Mouse (Mus musculus): ENCODE data around the gene Fkbp6. TPM values are rescaled to one million over a fixed set of nuclear protein-coding genes. Genes with fewer than 3 reads are reported as not detected.

Fkbp6 gene
- 0.23 and 0.50 TPM in 2 replicates for polyA plus RNA-seq (2015; fragmentation: Nextera tagmentation; extraction: Ambion mirVana)

DNA sequence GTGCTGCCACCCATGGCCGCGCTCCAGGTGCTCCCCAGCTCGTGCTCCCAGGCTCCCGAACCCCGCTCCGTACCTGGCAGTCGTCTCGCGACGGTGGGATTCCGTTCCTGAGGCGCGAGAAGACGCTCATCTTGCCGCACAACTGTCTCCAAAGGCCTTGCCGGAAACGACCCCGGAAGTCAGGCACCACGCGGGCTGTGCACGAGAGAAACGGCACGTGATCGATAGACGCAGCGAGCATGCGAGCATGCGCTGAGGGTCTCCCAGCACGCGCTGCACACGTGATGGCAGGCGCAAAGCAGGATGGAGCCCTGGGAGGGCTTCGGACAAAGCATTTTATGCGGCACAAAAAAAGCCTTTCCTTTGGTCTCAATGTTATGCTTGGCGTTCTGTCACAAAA, at the start of gene Fkbp6:
Gene Fkbp6 (minus strand): TSS at position 183 of the 400 bp plus-strand sequence.
- peaks cover 9% of the 10 kb centered on the region for H3K27me3 ChIP-seq (ENCODE audit: insufficient read depth, low read length)

DNA sequence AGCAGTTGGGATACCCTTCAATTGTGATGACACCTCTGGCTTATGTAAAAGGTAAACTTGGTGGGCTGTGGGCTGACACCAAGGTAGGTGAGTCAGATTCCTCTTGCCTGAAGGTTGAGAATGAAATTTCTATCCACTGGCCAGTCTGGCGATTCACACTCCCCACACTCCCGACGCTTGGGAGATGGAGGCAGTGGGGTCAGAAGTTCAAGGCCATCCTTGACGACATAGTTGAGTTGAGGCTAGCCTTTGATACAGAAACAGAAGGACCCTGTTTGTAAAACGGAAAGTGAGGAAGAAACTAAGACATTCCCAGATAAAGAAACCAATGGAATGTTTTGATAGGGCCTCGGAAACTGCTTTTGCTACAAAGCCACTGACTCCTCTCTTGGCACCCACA, 49.5 kb upstream of the Fkbp6 start:
- WGBS, result 51% methylated on average over 6 of the region's 6 CpGs
- Histone ChIP-seq H3K27ac (ENCODE audit: low read length) (no peak overlapping the region), H3K36me3 (ENCODE audit: insufficient read depth, low read length) (no peaks in the 10 kb centered on the region), H3K4me1 (ENCODE audit: insufficient read depth, low read length) (peaks cover 5% of the 10 kb centered on the region; the same call in 1 of the 2 replicates), H3K9me3 (ENCODE audit: low read length) (no peaks in the 10 kb centered on the region), H3K27me3 (ENCODE audit: insufficient read depth, low read length) (no peaks in the 10 kb centered on the region), H3K9ac (replicated peaks; ENCODE audit: low read length) (no peak overlapping the region), H3K4me2 (replicated peaks; ENCODE audit: low read depth, low read length) (no peak overlapping the region), H3K4me3 (ENCODE audit: low read length) (no peak overlapping the region)
- ATAC-seq (ENCODE audit: low FRiP score, low TSS enrichment), result no peak

More for the DNA sequence above, at the start of gene Fkbp6:
- Histone ChIP-seq H3K4me2 (replicated peaks; ENCODE audit: low read depth, low read length) (no peak within 1 kb of the TSS), H3K4me3 (ENCODE audit: low read length) (no peak within 1 kb of the TSS), H3K9me3 (ENCODE audit: low read length) (0 out of 2 replicates have a peak, but pooled peaks cover 7% of the 10 kb centered on the region), H3K27ac (ENCODE audit: low read length) (no peak within 1 kb of the TSS), H3K9ac (replicated peaks; ENCODE audit: low read length) (no peak within 1 kb of the TSS), H3K36me3 (ENCODE audit: insufficient read depth, low read length) (no peaks in the 10 kb centered on the region), H3K4me1 (ENCODE audit: insufficient read depth, low read length) (no peaks in the 10 kb centered on the region)
- WGBS, result 91% methylated on average over 35 of the region's 35 CpGs
- ATAC-seq (ENCODE audit: low FRiP score, low TSS enrichment), result no peak

DNA sequence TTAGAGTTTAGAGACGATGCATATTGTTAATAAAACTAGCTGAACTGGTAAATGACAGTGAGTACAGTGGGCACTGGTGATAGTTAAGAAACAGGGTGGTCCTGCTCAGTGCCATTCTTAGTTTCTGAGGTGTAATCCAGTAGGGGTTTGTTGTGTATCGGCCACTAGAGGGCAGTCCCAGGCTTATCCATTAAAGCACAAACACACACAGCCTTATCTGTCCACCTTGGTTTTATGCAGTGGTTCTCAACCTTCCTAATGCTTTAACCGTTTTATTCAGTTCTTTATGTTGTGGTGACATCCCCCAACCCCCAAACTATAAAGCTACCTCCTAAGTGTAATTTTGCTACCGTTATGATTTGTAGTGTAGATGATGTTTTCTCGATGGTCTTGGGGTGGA, 46.0 kb upstream of the Fkbp6 start:
- no peak overlapping the region for H3K27ac ChIP-seq (ENCODE audit: low read length)
- H3K9me3 ChIP-seq (ENCODE audit: low read length), result no peaks in the 10 kb centered on the region
- 46% methylated on average over 5 of the region's 5 CpGs for WGBS
- peaks cover 14% of the 10 kb centered on the region for H3K4me1 ChIP-seq (ENCODE audit: insufficient read depth, low read length)
- H3K4me3 ChIP-seq (ENCODE audit: low read length), result no peak overlapping the region
- ATAC-seq (ENCODE audit: low FRiP score, low TSS enrichment), result no peak
- H3K27me3 ChIP-seq (ENCODE audit: insufficient read depth, low read length), result no peaks in the 10 kb centered on the region
- H3K4me2 ChIP-seq (replicated peaks; ENCODE audit: low read depth, low read length), result no peak overlapping the region
- H3K36me3 ChIP-seq (ENCODE audit: insufficient read depth, low read length), result peaks cover 15% of the 10 kb centered on the region
- no peak overlapping the region for H3K9ac ChIP-seq (replicated peaks; ENCODE audit: low read length)

DNA sequence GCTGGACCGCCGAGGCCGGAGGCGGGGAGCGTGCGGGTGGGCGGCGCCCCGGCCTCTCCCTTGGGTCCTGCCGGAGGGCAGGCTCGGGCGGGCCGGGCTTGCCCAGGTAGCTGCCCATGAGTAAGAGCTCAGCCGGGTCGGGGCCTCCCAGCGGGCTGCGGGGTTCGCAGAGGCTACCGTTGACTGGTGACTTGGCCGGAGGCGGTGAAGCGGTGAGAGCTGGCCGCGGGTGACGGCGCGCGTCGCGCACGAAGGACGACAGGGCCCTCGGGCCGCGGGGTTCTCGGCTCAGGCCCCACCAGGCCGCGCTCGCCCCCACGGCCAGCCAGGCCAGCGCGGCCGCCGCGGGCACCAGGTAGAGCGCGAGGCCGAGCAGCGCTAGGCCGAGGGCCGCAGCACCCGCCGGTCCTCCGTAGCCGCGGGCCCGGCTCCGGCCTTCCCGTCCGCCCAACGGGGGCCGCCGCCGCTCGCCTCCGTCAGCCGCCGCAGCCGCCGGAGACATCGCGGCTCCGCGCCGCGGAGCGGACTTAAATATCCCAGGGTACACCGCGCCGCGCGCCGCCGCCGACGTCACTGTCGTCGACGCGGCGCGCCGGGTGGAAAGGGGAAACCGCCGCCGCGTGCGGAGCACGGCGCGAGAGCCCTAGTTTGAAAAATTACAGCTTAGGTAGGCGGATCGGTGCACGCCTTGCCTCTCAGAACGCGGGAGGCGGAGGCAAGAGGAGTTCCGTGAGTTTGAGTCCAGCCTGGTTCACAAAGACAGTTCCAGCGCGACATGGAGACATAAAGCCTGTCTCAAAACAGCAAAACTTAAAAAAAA, 44.4 kb upstream of the Fkbp6 start, which contains the start of gene Pom121:
Gene Pom121 (minus strand): TSS at position 543 of the 820 bp plus-strand sequence.
- Histone ChIP-seq H3K36me3 (ENCODE audit: insufficient read depth, low read length) (peaks cover 29% of the 10 kb centered on the region), H3K9me3 (ENCODE audit: low read length) (no peaks in the 10 kb centered on the region), H3K27me3 (ENCODE audit: insufficient read depth, low read length) (no peaks in the 10 kb centered on the region), H3K4me1 (ENCODE audit: insufficient read depth, low read length) (peaks cover 14% of the 10 kb centered on the region), H3K4me2 (replicated peaks; ENCODE audit: low read depth, low read length) (peak within 1 kb of the TSS; percentile 66), H3K27ac (ENCODE audit: low read length) (peak within 1 kb of the TSS; percentile 87), H3K4me3 (ENCODE audit: low read length) (peak within 1 kb of the TSS; percentile 96), H3K9ac (replicated peaks; ENCODE audit: low read length) (peak within 1 kb of the TSS; percentile 98)
- WGBS, result under 1% methylated on average over 90 of the region's 110 CpGs
- peak; percentile 84 for ATAC-seq (ENCODE audit: low FRiP score, low TSS enrichment)

DNA sequence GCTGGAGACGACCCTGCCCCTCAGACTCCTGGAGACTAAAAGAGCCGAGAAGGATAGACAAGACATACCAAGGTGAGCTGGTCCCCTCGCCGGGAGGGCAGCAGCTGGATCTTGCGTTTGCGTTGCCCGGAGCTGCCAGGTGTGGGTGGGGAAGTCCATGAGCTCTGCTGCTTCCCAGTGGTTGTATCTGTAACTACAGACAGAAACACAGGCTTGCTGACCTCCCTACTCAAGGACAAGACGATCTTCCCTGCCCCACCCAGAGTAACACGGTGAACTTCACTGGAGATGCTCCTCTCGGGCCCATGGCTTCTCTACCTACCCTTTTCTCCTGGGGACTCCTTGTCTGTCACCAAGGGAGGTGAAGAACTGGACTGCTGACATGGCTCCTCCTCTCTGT, 33.9 kb upstream of the Fkbp6 start:
- H3K9me3 ChIP-seq (ENCODE audit: low read length), result no peaks in the 10 kb centered on the region
- H3K27me3 ChIP-seq (ENCODE audit: insufficient read depth, low read length), result no peaks in the 10 kb centered on the region
- no peak overlapping the region for H3K4me3 ChIP-seq (ENCODE audit: low read length)
- H3K9ac ChIP-seq (replicated peaks; ENCODE audit: low read length), result no peak overlapping the region
- no peak overlapping the region for H3K4me2 ChIP-seq (replicated peaks; ENCODE audit: low read depth, low read length)
- no peaks in the 10 kb centered on the region for H3K4me1 ChIP-seq (ENCODE audit: insufficient read depth, low read length)
- ATAC-seq (ENCODE audit: low FRiP score, low TSS enrichment), result no peak
- H3K36me3 ChIP-seq (ENCODE audit: insufficient read depth, low read length), result peaks cover 90% of the 10 kb centered on the region
- H3K27ac ChIP-seq (ENCODE audit: low read length), result no peak overlapping the region
- 87% methylated on average over 10 of the region's 10 CpGs for WGBS

DNA sequence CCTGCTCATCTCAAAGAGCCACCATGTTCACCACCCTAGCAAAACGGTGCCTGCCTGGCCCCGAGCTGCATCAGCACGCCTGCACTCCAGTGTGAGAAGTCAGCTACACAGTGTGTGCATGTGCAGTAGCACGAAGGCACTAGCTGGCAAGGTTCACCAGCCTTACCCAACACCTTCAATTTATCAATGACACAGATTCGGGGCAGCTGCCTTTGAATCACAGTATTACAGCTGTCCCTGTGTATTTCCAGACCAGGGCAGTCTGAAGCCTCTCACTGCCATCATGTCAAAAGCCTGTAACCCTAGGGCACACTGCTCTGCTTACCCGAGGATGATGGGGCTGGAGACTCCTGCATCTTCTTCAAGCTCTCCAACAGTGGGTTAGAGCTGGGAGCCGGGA, 32.9 kb upstream of the Fkbp6 start:
- peaks cover 90% of the 10 kb centered on the region for H3K36me3 ChIP-seq (ENCODE audit: insufficient read depth, low read length)
- H3K4me2 ChIP-seq (replicated peaks; ENCODE audit: low read depth, low read length), result no peak overlapping the region
- no peaks in the 10 kb centered on the region for H3K4me1 ChIP-seq (ENCODE audit: insufficient read depth, low read length)
- no peak overlapping the region for H3K27ac ChIP-seq (ENCODE audit: low read length)
- no peaks in the 10 kb centered on the region for H3K27me3 ChIP-seq (ENCODE audit: insufficient read depth, low read length)
- no peaks in the 10 kb centered on the region for H3K9me3 ChIP-seq (ENCODE audit: low read length)
- ATAC-seq (ENCODE audit: low FRiP score, low TSS enrichment), result no peak
- no peak overlapping the region for H3K9ac ChIP-seq (replicated peaks; ENCODE audit: low read length)
- H3K4me3 ChIP-seq (ENCODE audit: low read length), result no peak overlapping the region
- 92% methylated on average over 7 of the region's 7 CpGs for WGBS

DNA sequence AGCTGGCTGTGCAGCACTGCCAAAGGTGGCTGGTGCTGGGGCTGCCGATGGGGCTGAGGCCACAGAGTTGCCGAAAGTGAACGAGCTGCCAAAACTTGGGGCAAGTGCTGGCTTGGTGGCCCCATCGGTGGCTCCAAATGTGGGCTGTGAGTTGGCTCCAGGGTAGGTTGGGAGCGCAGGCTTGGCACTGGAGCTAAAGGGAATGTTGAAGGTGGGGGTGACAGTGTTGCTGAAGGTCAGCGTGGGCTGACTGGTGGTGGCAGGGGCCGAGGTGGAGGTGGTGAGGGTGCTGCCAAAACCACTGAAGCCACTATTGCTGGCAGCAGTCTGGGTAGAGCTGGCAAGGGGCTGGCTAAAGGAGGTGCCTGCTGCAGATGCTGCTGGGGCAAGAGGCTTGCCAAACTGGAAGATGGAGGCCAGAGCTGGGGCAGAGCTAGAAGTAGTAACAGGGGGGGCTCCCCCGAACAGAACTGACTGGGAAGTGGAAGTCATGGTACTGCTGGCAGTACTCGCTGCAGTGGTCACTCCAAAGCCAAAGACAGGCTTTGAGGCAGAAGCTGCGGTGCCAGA, 31.6 kb upstream of the Fkbp6 start:
- 97% methylated on average over 10 of the region's 10 CpGs for WGBS
- ATAC-seq (ENCODE audit: low FRiP score, low TSS enrichment), result no peak

DNA sequence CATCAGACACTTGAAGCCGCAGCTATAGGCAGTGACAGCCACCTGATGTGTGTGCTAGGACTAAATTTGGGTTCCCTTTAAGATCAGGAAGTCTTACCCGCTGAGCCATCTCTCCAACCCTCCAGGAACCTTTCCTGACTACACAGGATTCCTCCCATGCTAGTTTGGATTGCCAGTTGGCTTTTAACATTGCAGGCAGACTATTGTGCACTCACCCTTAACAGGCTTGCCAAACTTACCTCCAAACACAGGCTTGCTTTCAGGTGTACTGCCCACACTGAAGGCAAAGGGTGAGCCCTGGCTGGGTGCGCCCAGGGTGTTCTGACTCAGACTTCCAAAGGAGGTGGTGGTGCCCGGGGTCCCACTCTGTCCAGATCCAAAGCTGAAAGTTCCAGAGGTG, 30.8 kb upstream of the Fkbp6 start:
- peaks cover 95% of the 10 kb centered on the region for H3K36me3 ChIP-seq (ENCODE audit: insufficient read depth, low read length)
- H3K9me3 ChIP-seq (ENCODE audit: low read length), result no peaks in the 10 kb centered on the region
- H3K4me2 ChIP-seq (replicated peaks; ENCODE audit: low read depth, low read length), result no peak overlapping the region
- no peaks in the 10 kb centered on the region for H3K4me1 ChIP-seq (ENCODE audit: insufficient read depth, low read length)
- no peak overlapping the region for H3K4me3 ChIP-seq (ENCODE audit: low read length)
- H3K9ac ChIP-seq (replicated peaks; ENCODE audit: low read length), result no peak overlapping the region
- H3K27me3 ChIP-seq (ENCODE audit: insufficient read depth, low read length), result no peaks in the 10 kb centered on the region
- H3K27ac ChIP-seq (ENCODE audit: low read length), result no peak overlapping the region
- 86% methylated on average over 4 of the region's 4 CpGs for WGBS
- ATAC-seq (ENCODE audit: low FRiP score, low TSS enrichment), result no peak

More for the DNA sequence above, 31.6 kb upstream of the Fkbp6 start:
- H3K4me3 ChIP-seq (ENCODE audit: low read length), result no peak overlapping the region
- no peak overlapping the region for H3K4me2 ChIP-seq (replicated peaks; ENCODE audit: low read depth, low read length)
- H3K9ac ChIP-seq (replicated peaks; ENCODE audit: low read length), result no peak overlapping the region
- no peaks in the 10 kb centered on the region for H3K27me3 ChIP-seq (ENCODE audit: insufficient read depth, low read length)
- H3K9me3 ChIP-seq (ENCODE audit: low read length), result no peaks in the 10 kb centered on the region
- H3K36me3 ChIP-seq (ENCODE audit: insufficient read depth, low read length), result peaks cover 89% of the 10 kb centered on the region
- H3K27ac ChIP-seq (ENCODE audit: low read length), result no peak overlapping the region
- H3K4me1 ChIP-seq (ENCODE audit: insufficient read depth, low read length), result no peaks in the 10 kb centered on the region

DNA sequence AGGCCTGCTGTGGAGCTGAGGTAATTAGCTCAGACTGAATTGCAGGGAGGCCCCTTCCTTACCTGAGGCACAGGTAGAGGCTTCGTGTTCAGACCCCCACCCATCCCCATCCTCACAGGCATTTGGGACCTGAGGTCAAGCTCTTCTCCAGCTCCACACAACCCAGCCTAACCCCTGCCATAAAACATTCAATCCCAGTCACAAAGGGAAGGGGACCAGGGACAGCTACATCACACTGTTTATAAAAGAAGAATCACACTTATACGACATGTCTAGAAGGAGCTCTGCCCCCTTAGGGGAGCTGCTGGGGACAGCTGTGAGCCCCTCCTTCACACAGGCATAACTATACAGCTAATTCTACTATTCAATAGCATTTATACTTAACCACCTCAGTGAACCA, 26.5 kb upstream of the Fkbp6 start:
- Histone ChIP-seq H3K4me1 (ENCODE audit: insufficient read depth, low read length) (no peaks in the 10 kb centered on the region), H3K27me3 (ENCODE audit: insufficient read depth, low read length) (no peaks in the 10 kb centered on the region), H3K36me3 (ENCODE audit: insufficient read depth, low read length) (peaks cover 85% of the 10 kb centered on the region), H3K9me3 (ENCODE audit: low read length) (no peaks in the 10 kb centered on the region), H3K9ac (replicated peaks; ENCODE audit: low read length) (no peak overlapping the region), H3K4me2 (replicated peaks; ENCODE audit: low read depth, low read length) (no peak overlapping the region), H3K4me3 (ENCODE audit: low read length) (no peak overlapping the region), H3K27ac (ENCODE audit: low read length) (no peak overlapping the region)
- WGBS, result 40% methylated on average over 2 of the region's 2 CpGs
- ATAC-seq (ENCODE audit: low FRiP score, low TSS enrichment), result no peak

DNA sequence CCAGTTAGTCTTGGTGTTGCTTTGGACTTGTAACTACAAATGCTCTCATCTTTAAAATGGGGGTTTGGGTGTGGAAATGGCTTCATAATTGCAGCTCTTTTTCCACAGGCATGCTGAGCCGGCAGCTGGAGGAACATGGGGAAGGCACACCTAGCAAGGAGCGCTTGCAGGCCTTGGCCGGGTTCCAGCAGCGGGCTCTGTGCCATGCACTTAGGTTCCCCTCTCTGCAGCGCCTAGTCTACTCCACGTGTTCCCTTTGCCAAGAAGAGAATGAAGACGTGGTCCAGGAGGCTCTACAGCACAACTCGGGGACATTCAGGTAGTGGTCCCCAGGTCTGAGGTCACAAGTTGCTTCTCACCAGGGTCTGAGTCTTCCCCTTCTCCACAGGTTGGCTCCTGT, 25.3 kb upstream of the Fkbp6 start:
- no peaks in the 10 kb centered on the region for H3K9me3 ChIP-seq (ENCODE audit: low read length)
- WGBS, result 76% methylated on average over 8 of the region's 8 CpGs
- no peak overlapping the region for H3K4me3 ChIP-seq (ENCODE audit: low read length)
- H3K4me2 ChIP-seq (replicated peaks; ENCODE audit: low read depth, low read length), result no peak overlapping the region
- H3K4me1 ChIP-seq (ENCODE audit: insufficient read depth, low read length), result peaks cover 9% of the 10 kb centered on the region
- no peak overlapping the region for H3K9ac ChIP-seq (replicated peaks; ENCODE audit: low read length)
- H3K36me3 ChIP-seq (ENCODE audit: insufficient read depth, low read length), result peaks cover 73% of the 10 kb centered on the region
- 0 out of 2 replicates have a peak, but pooled peaks have one; percentile 22 for ATAC-seq (ENCODE audit: low FRiP score, low TSS enrichment)
- no peaks in the 10 kb centered on the region for H3K27me3 ChIP-seq (ENCODE audit: insufficient read depth, low read length)
- no peak overlapping the region for H3K27ac ChIP-seq (ENCODE audit: low read length)
